Mouse (Mus musculus) heart, postnatal 0 days (tissue): ENCODE results near the gene Rnase9. TPM values are rescaled to one million over a fixed set of nuclear protein-coding genes. Genes with fewer than 3 reads are reported as not detected.

Experiments
- ATAC-seq: fragments of 200-750 bp; cut with Nextera tagmentation; 2 replicates; pipeline ENCODE4 v1.8.0; 2017; ENCODE audit warnings: low read depth, moderate number of reproducible peaks, moderate library complexity; ENCODE audit not compliant: insufficient read depth
- DNase-seq: peaks from one replicate; pipeline ENCODE4 v3.0.0-alpha.2; 2016; ENCODE audit warnings: low spot score
- H3K27ac ChIP-seq: fragments of 300-500 bp; sonication (generic); 2 replicates; pipeline ENCODE4 v1.5.1; 2014; ENCODE audit warnings: low read depth, mild to moderate bottlenecking
- H3K27me3 ChIP-seq: fragments of 300-500 bp; sonication (generic); 2 replicates; pipeline ENCODE4 v1.6.1; 2014; ENCODE audit warnings: low read length, mixed read lengths; ENCODE audit not compliant: control insufficient read depth, insufficient read depth
- H3K36me3 ChIP-seq: fragments of 300-500 bp; sonication (generic); replicated peaks from 2 replicates; pipeline ENCODE4 v1.6.1; 2014; ENCODE audit warnings: low read length, mixed read lengths; ENCODE audit not compliant: control insufficient read depth, insufficient read depth
- H3K4me1 ChIP-seq: fragments of 300-500 bp; sonication (generic); 2 replicates; pipeline ENCODE4 v1.6.1; 2014; ENCODE audit warnings: antibody characterized with exemption; ENCODE audit not compliant: control insufficient read depth, insufficient read depth
- H3K4me2 ChIP-seq: fragments of 300-500 bp; sonication (generic); 2 replicates; pipeline ENCODE4 v1.6.1; 2014; ENCODE audit warnings: low read depth, mild to moderate bottlenecking, low read length, moderate library complexity
- H3K4me3 ChIP-seq: fragments of 300-500 bp; sonication (generic); 2 replicates; pipeline ENCODE4 v1.5.1; 2014; ENCODE audit warnings: low read depth, low read length
- H3K9ac ChIP-seq: fragments of 300-500 bp; sonication (generic); replicated peaks from 2 replicates; pipeline ENCODE4 v1.6.1; 2014; ENCODE audit warnings: low read depth, low read length, mixed read lengths
- H3K9me3 ChIP-seq: fragments of 300-500 bp; sonication (generic); replicated peaks from 2 replicates; pipeline ENCODE4 v1.6.1; 2016; ENCODE audit warnings: low read length; ENCODE audit not compliant: control insufficient read depth
- CTCF ChIP-seq: IDR thresholded peaks from 2 replicates; pipeline ENCODE4 v1.5.1; 2016; ENCODE audit warnings: antibody characterized with exemption, control low read depth, low read depth
- WGBS: fragments of 180-500 bp; shearing (Covaris S2); extraction: QIAGEN DNeasy Blood & Tissue Kit; methylation state at CpG from one replicate; pipeline ENCODE4 v1.1.7; 2014; 5-methylcytosine and 5-hydroxymethylcytosine counted together
- polyA plus RNA-seq: library from polyadenylated mRNA; unstranded; fragments of >200 nt; fragmentation: Nextera tagmentation; extraction: Ambion mirVana; gene quantifications from 2 replicates; pipeline ENCODE4 v1.2.1, GENCODE M21; 2015
- total RNA-seq: library from RNA; depleted of rRNA; stranded (reverse); fragments of >200 nt; gene quantifications from 2 replicates; pipeline ENCODE4 v1.2.3, GENCODE M21; 2014; ENCODE audit warnings: low replicate concordance; rRNA removed

Gene Rnase9
- total and polyA plus RNA-seq, 2 experiments from 2014 or later = not detected

- Histone ChIP-seq H3K4me1 (no peaks in the 10 kb centered on the region), H3K27me3 (no peaks in the 10 kb centered on the region), H3K4me3 (no peak overlapping the region), H3K4me2 (no peak overlapping the region), H3K9ac (no peak overlapping the region), H3K36me3 (no peaks in the 10 kb centered on the region), H3K27ac (no peak overlapping the region), H3K9me3 (no peaks in the 10 kb centered on the region)
- DNase-seq = no peak
- no peak for TF ChIP-seq CTCF
- ATAC-seq = no peak
- 79% methylated on average over 3 of the region's 3 CpGs for WGBS
Measured at GRCm38 (mm10) chr14:50991037-50991436, 50.6 kb downstream of the Rnase9 start.

Other genes starting within 250 kb of the Rnase9 start
- gene Ccnb1ip1, start 234.1 kb downstream of the Rnase9 start, total RNA-seq = not detected in 2 replicates
- not detected in 2 replicates for gene Ccnb1ip1, start 234.1 kb downstream of the Rnase9 start, polyA plus RNA-seq
- 10.7 and 11.2 TPM in 2 replicates for gene Parp2, start 234.0 kb downstream of the Rnase9 start, total RNA-seq
- gene Parp2, start 234.0 kb downstream of the Rnase9 start, polyA plus RNA-seq = 20.4 and 24.4 TPM in 2 replicates
- 10.8 and 29.3 TPM in 2 replicates for gene Tep1, start 171.3 kb downstream of the Rnase9 start, total RNA-seq
- 4.7 and 6.1 TPM in 2 replicates for gene Tep1, start 171.3 kb downstream of the Rnase9 start, polyA plus RNA-seq
- not detected in 2 replicates for gene Klhl33, start 144.4 kb downstream of the Rnase9 start, total RNA-seq
- 0.85 and 1.4 TPM in 2 replicates for gene Klhl33, start 144.4 kb downstream of the Rnase9 start, polyA plus RNA-seq
- 81.8 and 106 TPM in 2 replicates for gene Osgep, start 117.0 kb downstream of the Rnase9 start, total RNA-seq
- gene Osgep, start 117.0 kb downstream of the Rnase9 start, polyA plus RNA-seq = 93.3 and 96.6 TPM in 2 replicates
- gene Apex1, start 116.9 kb downstream of the Rnase9 start, total RNA-seq = 44.3 and 52.7 TPM in 2 replicates
- gene Apex1, start 116.9 kb downstream of the Rnase9 start, polyA plus RNA-seq = 70.3 and 77.2 TPM in 2 replicates
- 16.6 and 39.0 TPM in 2 replicates for gene Pip4p1, start 111.0 kb downstream of the Rnase9 start, total RNA-seq
- 20.4 and 24.8 TPM in 2 replicates for gene Pip4p1, start 111.0 kb downstream of the Rnase9 start, polyA plus RNA-seq
- gene Pnp, start 110.8 kb downstream of the Rnase9 start, total RNA-seq = 15.7 and 22.3 TPM in 2 replicates
- gene Pnp, start 110.8 kb downstream of the Rnase9 start, polyA plus RNA-seq = 20.5 and 22.2 TPM in 2 replicates
- gene Gm49342, start 97.4 kb downstream of the Rnase9 start, total RNA-seq = 17.5 TPM in 1 of 2 replicates, not detected in the other
- not detected in 2 replicates for gene Gm49342, start 97.4 kb downstream of the Rnase9 start, polyA plus RNA-seq
- gene Pnp2, start 85.9 kb downstream of the Rnase9 start, total RNA-seq = 0.46 TPM in 1 of 2 replicates, not detected in the other
- gene Pnp2, start 85.9 kb downstream of the Rnase9 start, polyA plus RNA-seq = 0.27 TPM in 2 replicates
- gene Rnase10, start 34.1 kb downstream of the Rnase9 start, total RNA-seq = not detected in 2 replicates
- gene Rnase10, start 34.1 kb downstream of the Rnase9 start, polyA plus RNA-seq = 0.32 and 0.38 TPM in 2 replicates
- not detected in 2 replicates for gene Rnase11, start 8.3 kb upstream of the Rnase9 start, total RNA-seq
- gene Rnase11, start 8.3 kb upstream of the Rnase9 start, polyA plus RNA-seq = not detected in 2 replicates
- gene Rnase12, start 15.8 kb upstream of the Rnase9 start, total RNA-seq = not detected in 2 replicates
- gene Rnase12, start 15.8 kb upstream of the Rnase9 start, polyA plus RNA-seq = 0.40 TPM in 1 of 2 replicates, not detected in the other
- not detected in 2 replicates for gene Olfr750, start 32.6 kb upstream of the Rnase9 start, total RNA-seq
- not detected in 2 replicates for gene Olfr750, start 32.6 kb upstream of the Rnase9 start, polyA plus RNA-seq
- 53.3 and 58.1 TPM in 2 replicates for gene Rnase4, start 49.2 kb upstream of the Rnase9 start, total RNA-seq
- 29.1 and 32.5 TPM in 2 replicates for gene Rnase4, start 49.2 kb upstream of the Rnase9 start, polyA plus RNA-seq
- 9.3 TPM in 1 of 2 replicates, not detected in the other for gene Ang, start 49.3 kb upstream of the Rnase9 start, total RNA-seq
- gene Ang, start 49.3 kb upstream of the Rnase9 start, polyA plus RNA-seq = 2.6 and 2.9 TPM in 2 replicates
- gene Eddm3b, start 72.6 kb upstream of the Rnase9 start, total RNA-seq = not detected in 2 replicates
- gene Eddm3b, start 72.6 kb upstream of the Rnase9 start, polyA plus RNA-seq = not detected in 2 replicates
- not detected in 2 replicates for gene Rnase6, start 82.0 kb upstream of the Rnase9 start, total RNA-seq
- gene Rnase6, start 82.0 kb upstream of the Rnase9 start, polyA plus RNA-seq = 0.63 and 0.81 TPM in 2 replicates
- gene Rnase1, start 104.9 kb upstream of the Rnase9 start, total RNA-seq = not detected in 2 replicates
- 0.23 and 0.67 TPM in 2 replicates for gene Rnase1, start 104.9 kb upstream of the Rnase9 start, polyA plus RNA-seq
- gene Rnase2b, start 120.4 kb upstream of the Rnase9 start, total RNA-seq = not detected in 2 replicates
- gene Rnase2b, start 120.4 kb upstream of the Rnase9 start, polyA plus RNA-seq = not detected in 2 replicates
- gene Ang2, start 157.3 kb upstream of the Rnase9 start, total RNA-seq = not detected in 2 replicates
- gene Ang2, start 157.3 kb upstream of the Rnase9 start, polyA plus RNA-seq = not detected in 2 replicates
- gene Ear14, start 161.5 kb upstream of the Rnase9 start, total RNA-seq = not detected in 2 replicates
- gene Ear14, start 161.5 kb upstream of the Rnase9 start, polyA plus RNA-seq = not detected in 2 replicates
- gene Rnase2a, start 214.2 kb upstream of the Rnase9 start, total RNA-seq = not detected in 2 replicates
- not detected in 2 replicates for gene Rnase2a, start 214.2 kb upstream of the Rnase9 start, polyA plus RNA-seq